Comparison of ENCODE assay signal across 22 mouse cellular contexts in the genomic region with DNA sequence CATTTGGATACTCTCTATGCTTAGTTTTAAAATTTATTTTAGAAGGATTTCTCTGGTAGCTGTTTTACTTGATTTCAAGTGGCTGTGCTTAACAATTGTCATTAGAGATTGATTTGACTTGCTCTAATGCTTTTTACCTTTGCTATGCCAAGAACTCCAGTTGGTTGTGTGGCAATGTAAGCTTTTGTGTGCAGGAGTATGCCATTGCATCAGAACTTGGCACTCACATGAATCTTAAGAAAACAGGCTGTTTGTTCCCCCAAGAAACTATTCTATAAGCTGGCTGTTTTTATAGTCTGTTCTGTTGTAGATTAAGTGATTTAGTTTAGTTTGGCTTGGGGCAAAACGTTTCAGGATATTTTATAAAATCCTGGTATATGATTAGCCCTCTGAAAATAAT. TPM values are rescaled to one million over a fixed set of nuclear protein-coding genes. Genes with fewer than 3 reads are reported as not detected.
DNase-seq lines count a peak whose midpoint lies in the region; ATAC-seq and TF ChIP-seq lines count a peak whose summit lies in the region.
"Had no signal": no experiment of that assay in that cellular context is flagged by ENCODE, and none has a peak within 500 bp of the region (broad histone marks: within the 10 kb centered on the region; RNA-seq: fewer than 3 reads in every experiment).

No protein-coding gene starts in this region.

- H3K9ac ChIP-seq in lung, embryonic 14.5 days = no peak overlapping the region
- H3K9ac ChIP-seq: embryonic facial prominence, embryonic 12.5 days; forebrain, embryonic 13.5 days; hindbrain, embryonic 13.5 days had no signal

- DNase-seq in lung, embryonic 14.5 days = peak; percentile 9
- DNase-seq in lung, postnatal 14 days = no peak
- peak; percentile 35 for DNase-seq in 3T3-L1 (ENCODE audit: low read depth, low spot score)
- peak; percentile 68 for DNase-seq in NIH3T3 (ENCODE audit: low read depth)
- DNase-seq in gonadal fat pad, adult 2 months (ENCODE audit: low read depth) = peak; percentile 64
- DNase-seq in layer of hippocampus, postnatal 14 days (ENCODE audit: low spot score in 2 of 2) = no peak
- no peak for DNase-seq in kidney, adult 9 months
- DNase-seq: adrenal gland, postnatal 14 days; B cell, adult 2 months; cerebellum, adult 2 months; cerebellum, postnatal 14 days; embryo, embryonic 11 days; gastrocnemius, postnatal 36 days; heart, adult 18-20 months; heart, postnatal 10 days had no signal

- no peaks in the 10 kb centered on the region for H3K9me3 ChIP-seq in lung, embryonic 14.5 days (ENCODE audit: low read depth, low read length)
- H3K9me3 ChIP-seq: embryonic facial prominence, embryonic 12.5 days; forebrain, embryonic 13.5 days; G1E; heart, embryonic 10.5 days; hindbrain, embryonic 13.5 days had no signal

- no peaks in the 10 kb centered on the region for H3K36me3 ChIP-seq in lung, embryonic 14.5 days (ENCODE audit: insufficient read depth)
- H3K36me3 ChIP-seq: embryonic facial prominence, embryonic 12.5 days; heart, embryonic 10.5 days; hindbrain, embryonic 13.5 days had no signal

- H3K27ac ChIP-seq in lung, embryonic 14.5 days (ENCODE audit: low read depth) = no peak overlapping the region
- H3K27ac ChIP-seq: embryonic facial prominence, embryonic 12.5 days; forebrain, embryonic 13.5 days; heart, embryonic 10.5 days; hindbrain, embryonic 13.5 days; hindbrain, postnatal 0 days had no signal

- WGBS in lung, embryonic 14.5 days = 45% methylated on average over 1 of the region's 1 CpGs

- no peaks in the 10 kb centered on the region for H3K27me3 ChIP-seq in lung, embryonic 14.5 days (ENCODE audit: insufficient read depth, low read length)
- H3K27me3 ChIP-seq: embryonic facial prominence, embryonic 12.5 days; forebrain, embryonic 13.5 days; hindbrain, embryonic 13.5 days had no signal

- no peak for ATAC-seq in lung, embryonic 14.5 days (ENCODE audit: insufficient read depth)
- ATAC-seq: CD4-positive, CD25-positive, alpha-beta regulatory T cell, adult 4 months; hindbrain, postnatal 0 days had no signal

- H3K4me3 ChIP-seq in lung, embryonic 14.5 days (ENCODE audit: low read depth, low read length) = no peak overlapping the region
- H3K4me3 ChIP-seq: embryonic facial prominence, embryonic 12.5 days; forebrain, embryonic 13.5 days; heart, embryonic 10.5 days; hindbrain, embryonic 13.5 days had no signal

- H3K4me1 ChIP-seq in lung, embryonic 14.5 days (ENCODE audit: insufficient read depth) = no peaks in the 10 kb centered on the region
- H3K4me1 ChIP-seq: embryonic facial prominence, embryonic 12.5 days; forebrain, embryonic 13.5 days; heart, embryonic 10.5 days; hindbrain, embryonic 13.5 days had no signal

- H3K4me2 ChIP-seq in lung, embryonic 14.5 days = no peak overlapping the region
- H3K4me2 ChIP-seq: embryonic facial prominence, embryonic 12.5 days; forebrain, embryonic 13.5 days; hindbrain, embryonic 13.5 days had no signal

- TF ChIP-seq CTCF in lung, embryonic 14.5 days (IDR thresholded peaks at IDR 0.05; ENCODE audit: low read depth) = no peak

RNA-seq across cellular contexts. Expression of a gene that starts 45.2 kb away (rescaled TPM):
- 9.5 and 10.7 TPM in 2 replicates for polyA plus RNA-seq in lung, embryonic 14.5 days (2014; fragmentation: Nextera tagmentation; extraction: Ambion mirVana)
- 2.1 and 2.3 TPM in 2 replicates for polyA plus RNA-seq in gonadal fat pad, adult 2 months (2012; rRNA removed)
- 1 to 10 TPM; 5.3 to 5.8 TPM for total RNA-seq in layer of hippocampus, postnatal 14 days (2021)

RNA-seq across cellular contexts. Expression of a gene that starts 45.2 kb away (rescaled TPM):
- 87.5 and 94.3 TPM in 2 replicates for polyA plus RNA-seq in lung, embryonic 14.5 days (2014; fragmentation: Nextera tagmentation; extraction: Ambion mirVana)
- polyA plus RNA-seq in gonadal fat pad, adult 2 months (2012; rRNA removed) = 19.3 and 21.5 TPM in 2 replicates
- total RNA-seq in layer of hippocampus, postnatal 14 days (2021) = 10 to 100 TPM; 16.0 to 17.3 TPM

Comparison
In these comparisons a context has a peak if more than half of its experiments do, and no peak if none do; other contexts are left out.
1. DNase-seq: peak in lung, embryonic 14.5 days (single experiment), 3T3-L1 (single experiment), NIH3T3 (single experiment) and gonadal fat pad, adult 2 months (single experiment); none in lung, postnatal 14 days (single experiment), layer of hippocampus, postnatal 14 days (0 of 2) and kidney, adult 9 months (single experiment).